Mouse (Mus musculus) midbrain, embryonic 10.5 days (tissue): Measurements from ENCODE around the gene Cbx4. TPM values are rescaled to one million over a fixed set of nuclear protein-coding genes. Genes with fewer than 3 reads are reported as not detected.
A peak's percentile ranks its signal among the peaks of the same experiment; 100 is the strongest.

Source experiments
- DNase-seq: peaks from one replicate; pipeline ENCODE4 v3.0.0-alpha.2; 2017; ENCODE audit warnings: low spot score
- H3K27ac ChIP-seq: fragments of 300-500 bp; sonication (generic); replicated peaks from 2 replicates; pipeline ENCODE4 v1.5.1; 2016; ENCODE audit warnings: mild to moderate bottlenecking
- H3K27me3 ChIP-seq: fragments of 300-500 bp; sonication (generic); 2 replicates; pipeline ENCODE4 v1.6.1; 2016; ENCODE audit warnings: low read depth, mild to moderate bottlenecking; ENCODE audit not compliant: poor library complexity, severe bottlenecking
- H3K36me3 ChIP-seq: fragments of 300-500 bp; sonication (generic); 2 replicates; pipeline ENCODE4 v1.6.1; 2016; ENCODE audit warnings: mild to moderate bottlenecking, moderate library complexity
- H3K4me1 ChIP-seq: fragments of 300-500 bp; sonication (generic); 2 replicates; pipeline ENCODE4 v1.6.1; 2016
- H3K4me3 ChIP-seq: fragments of 300-500 bp; sonication (generic); 2 replicates; pipeline ENCODE4 v1.5.1; 2016; ENCODE audit warnings: mild to moderate bottlenecking, moderate library complexity
- H3K9me3 ChIP-seq: fragments of 300-500 bp; sonication (generic); replicated peaks from 2 replicates; pipeline ENCODE4 v1.6.1; 2016; ENCODE audit warnings: mild to moderate bottlenecking
- WGBS: fragments of 180-500 bp; shearing (Covaris S2); methylation state at CpG from one replicate; pipeline ENCODE4 v1.1.7; 2016; 5-methylcytosine and 5-hydroxymethylcytosine counted together
- polyA plus RNA-seq: library from polyadenylated mRNA; unstranded; fragments of >200 nt; fragmentation: Nextera tagmentation; extraction: Ambion mirVana; gene quantifications from 2 replicates; pipeline ENCODE4 v1.2.1, GENCODE M21; 2016

The Cbx4 gene
- polyA plus RNA-seq, 1 experiment from 2014 or later: 5.1 TPM

GRCm38 (mm10) chr11:119125929-119126861 is 40.2 kb upstream of the Cbx4 start:
- Histone ChIP-seq H3K4me1 (peaks cover 61% of the 10 kb centered on the region), H3K9me3 (no peaks in the 10 kb centered on the region; the same call in 1 of the 2 replicates), H3K27me3 (peaks cover 68% of the 10 kb centered on the region), H3K36me3 (no peaks in the 10 kb centered on the region), H3K27ac (peak overlapping the region; percentile 56), H3K4me3 (no peak overlapping the region)
- peak; percentile 66 for DNase-seq
- WGBS: 47% methylated on average over 23 of the region's 23 CpGs

- peaks cover 50% of the 10 kb centered on the region for H3K4me1 ChIP-seq
- DNase-seq: no peak
- H3K9me3 ChIP-seq: no peaks in the 10 kb centered on the region
- WGBS: 87% methylated on average over 6 of the region's 6 CpGs
- peaks cover 56% of the 10 kb centered on the region for H3K27me3 ChIP-seq
- no peaks in the 10 kb centered on the region for H3K36me3 ChIP-seq
- no peak overlapping the region for H3K27ac ChIP-seq
- no peak overlapping the region for H3K4me3 ChIP-seq
These were observed 38.5 kb upstream of the Cbx4 start for GRCm38 (mm10) chr11:119124536-119124935.

GRCm38 (mm10) chr11:119123522-119124319 is 37.7 kb upstream of the Cbx4 start:
- Histone ChIP-seq H3K36me3 (no peaks in the 10 kb centered on the region), H3K27me3 (peaks cover 56% of the 10 kb centered on the region), H3K4me3 (no peak overlapping the region), H3K4me1 (peaks cover 49% of the 10 kb centered on the region), H3K27ac (no peak overlapping the region), H3K9me3 (no peaks in the 10 kb centered on the region)
- no peak for DNase-seq
- WGBS: 85% methylated on average over 5 of the region's 5 CpGs

- 88% methylated on average over 5 of the region's 5 CpGs for WGBS
- Histone ChIP-seq H3K27me3 (peaks cover 53% of the 10 kb centered on the region), H3K4me1 (peaks cover 45% of the 10 kb centered on the region)
These were observed 36.4 kb upstream of the Cbx4 start for GRCm38 (mm10) chr11:119122396-119122795.

GRCm38 (mm10) chr11:119118905-119119304 is 32.9 kb upstream of the Cbx4 start:
- no peak for DNase-seq
- H3K27ac ChIP-seq: peak overlapping the region; percentile 2; the same call in 1 of the 2 replicates

More at GRCm38 (mm10) chr11:119122396-119122795, 36.4 kb upstream of the Cbx4 start:
- H3K27ac ChIP-seq: no peak overlapping the region
- H3K36me3 ChIP-seq: no peaks in the 10 kb centered on the region
- DNase-seq: no peak
- no peak overlapping the region for H3K4me3 ChIP-seq
- H3K9me3 ChIP-seq: no peaks in the 10 kb centered on the region

GRCm38 (mm10) chr11:119117945-119118344 is 31.9 kb upstream of the Cbx4 start:
- WGBS: 61% methylated on average over 7 of the region's 7 CpGs
- Histone ChIP-seq H3K27ac (peak overlapping the region; percentile 2; the same call in 1 of the 2 replicates), H3K36me3 (no peaks in the 10 kb centered on the region), H3K27me3 (peaks cover 56% of the 10 kb centered on the region), H3K4me1 (peaks cover 29% of the 10 kb centered on the region), H3K4me3 (no peak overlapping the region), H3K9me3 (no peaks in the 10 kb centered on the region)
- DNase-seq: no peak

More at GRCm38 (mm10) chr11:119118905-119119304, 32.9 kb upstream of the Cbx4 start:
- 23% methylated on average over 7 of the region's 7 CpGs for WGBS
- Histone ChIP-seq H3K27me3 (peaks cover 49% of the 10 kb centered on the region), H3K4me1 (peaks cover 29% of the 10 kb centered on the region), H3K36me3 (no peaks in the 10 kb centered on the region), H3K4me3 (no peak overlapping the region), H3K9me3 (no peaks in the 10 kb centered on the region)

GRCm38 (mm10) chr11:119116992-119117391 is 31.0 kb upstream of the Cbx4 start:
- H3K36me3 ChIP-seq: no peaks in the 10 kb centered on the region
- no peak overlapping the region for H3K4me3 ChIP-seq
- H3K9me3 ChIP-seq: no peaks in the 10 kb centered on the region
- H3K27ac ChIP-seq: no peak overlapping the region
- WGBS: 73% methylated on average over 4 of the region's 4 CpGs
- H3K4me1 ChIP-seq: peaks cover 29% of the 10 kb centered on the region
- DNase-seq: no peak
- H3K27me3 ChIP-seq: peaks cover 61% of the 10 kb centered on the region

- Histone ChIP-seq H3K27ac (no peak overlapping the region), H3K36me3 (no peaks in the 10 kb centered on the region), H3K27me3 (peaks cover 71% of the 10 kb centered on the region), H3K9me3 (no peaks in the 10 kb centered on the region), H3K4me1 (peaks cover 22% of the 10 kb centered on the region), H3K4me3 (no peak overlapping the region)
- DNase-seq: no peak
These were observed 26.7 kb upstream of the Cbx4 start for GRCm38 (mm10) chr11:119112721-119113120.

GRCm38 (mm10) chr11:119111345-119111744 is 25.3 kb upstream of the Cbx4 start:
- 16% methylated on average over 7 of the region's 7 CpGs for WGBS
- Histone ChIP-seq H3K27me3 (peaks cover 77% of the 10 kb centered on the region), H3K27ac (no peak overlapping the region), H3K4me3 (no peak overlapping the region), H3K4me1 (peaks cover 35% of the 10 kb centered on the region), H3K36me3 (no peaks in the 10 kb centered on the region), H3K9me3 (no peaks in the 10 kb centered on the region)
- DNase-seq: peak; percentile 71

GRCm38 (mm10) chr11:119109415-119110071 is 23.5 kb upstream of the Cbx4 start:
- H3K27me3 ChIP-seq: peaks cover 72% of the 10 kb centered on the region
- no peak overlapping the region for H3K27ac ChIP-seq
- no peaks in the 10 kb centered on the region for H3K9me3 ChIP-seq
- no peaks in the 10 kb centered on the region for H3K36me3 ChIP-seq
- H3K4me1 ChIP-seq: peaks cover 35% of the 10 kb centered on the region
- no peak overlapping the region for H3K4me3 ChIP-seq
- no peak for DNase-seq
- WGBS: 79% methylated on average over 9 of the region's 9 CpGs

GRCm38 (mm10) chr11:119108573-119109263 is 22.7 kb upstream of the Cbx4 start:
- H3K27me3 ChIP-seq: peaks cover 67% of the 10 kb centered on the region
- WGBS: 79% methylated on average over 10 of the region's 10 CpGs

GRCm38 (mm10) chr11:119106289-119106688 is 20.3 kb upstream of the Cbx4 start:
- no peak for DNase-seq
- peaks cover 49% of the 10 kb centered on the region for H3K27me3 ChIP-seq

More at GRCm38 (mm10) chr11:119108573-119109263, 22.7 kb upstream of the Cbx4 start:
- no peak overlapping the region for H3K27ac ChIP-seq
- no peak overlapping the region for H3K4me3 ChIP-seq
- DNase-seq: no peak
- H3K36me3 ChIP-seq: no peaks in the 10 kb centered on the region
- H3K9me3 ChIP-seq: no peaks in the 10 kb centered on the region
- peaks cover 35% of the 10 kb centered on the region for H3K4me1 ChIP-seq

More at GRCm38 (mm10) chr11:119106289-119106688, 20.3 kb upstream of the Cbx4 start:
- no peaks in the 10 kb centered on the region for H3K9me3 ChIP-seq
- no peak overlapping the region for H3K4me3 ChIP-seq
- H3K4me1 ChIP-seq: peaks cover 30% of the 10 kb centered on the region
- peak overlapping the region; percentile 60 for H3K27ac ChIP-seq
- WGBS: 66% methylated on average over 6 of the region's 6 CpGs
- H3K36me3 ChIP-seq: no peaks in the 10 kb centered on the region
